Mouse (Mus musculus) testis, postnatal 14 days (tissue): Measurements from ENCODE around the gene Prkcg.

Experiments used
- DNase-seq: peaks from one replicate; pipeline ENCODE4 v3.0.0; 2021; ENCODE audit warnings: low spot score

Gene Prkcg

DNA sequence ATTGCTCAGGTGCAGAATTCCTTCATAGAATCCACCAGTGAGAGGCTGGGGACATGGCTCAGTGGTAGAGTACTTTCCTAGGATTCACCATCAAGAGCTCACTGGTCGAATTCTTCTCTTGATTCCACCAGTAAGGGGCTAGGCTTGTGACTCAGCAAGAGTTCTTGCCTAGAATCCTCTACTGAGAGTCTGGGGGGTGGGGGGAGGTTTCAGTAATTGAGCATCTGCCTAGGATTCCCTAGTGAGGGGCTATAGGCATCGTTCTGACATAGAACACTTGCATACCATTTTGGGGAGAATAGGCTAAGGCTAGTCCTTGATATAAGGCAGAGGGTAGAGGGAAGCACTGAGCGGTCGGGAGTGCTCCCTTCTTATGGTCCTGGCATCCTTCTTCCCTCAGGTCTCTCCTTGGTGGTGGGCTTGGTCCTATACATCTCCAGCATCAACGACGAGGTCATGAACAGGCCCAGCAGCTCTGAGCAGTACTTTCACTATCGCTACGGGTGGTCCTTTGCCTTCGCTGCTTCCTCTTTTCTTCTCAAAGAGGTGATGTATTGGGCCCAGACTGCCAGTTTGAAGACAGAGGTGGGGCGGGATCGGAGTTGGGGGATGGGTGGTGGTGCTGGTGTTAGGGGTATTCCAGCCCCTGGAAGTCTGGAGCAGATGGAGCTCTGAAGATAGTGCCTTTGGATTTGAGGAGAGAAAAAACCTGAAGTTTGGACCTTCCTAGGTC lies 76.7 kb downstream of the Prkcg start:
- DNase-seq = no peak

GRCm38 (mm10) chr7:3366705-3367516 lies 77.9 kb downstream of the Prkcg start:
- DNase-seq = no peak

DNA sequence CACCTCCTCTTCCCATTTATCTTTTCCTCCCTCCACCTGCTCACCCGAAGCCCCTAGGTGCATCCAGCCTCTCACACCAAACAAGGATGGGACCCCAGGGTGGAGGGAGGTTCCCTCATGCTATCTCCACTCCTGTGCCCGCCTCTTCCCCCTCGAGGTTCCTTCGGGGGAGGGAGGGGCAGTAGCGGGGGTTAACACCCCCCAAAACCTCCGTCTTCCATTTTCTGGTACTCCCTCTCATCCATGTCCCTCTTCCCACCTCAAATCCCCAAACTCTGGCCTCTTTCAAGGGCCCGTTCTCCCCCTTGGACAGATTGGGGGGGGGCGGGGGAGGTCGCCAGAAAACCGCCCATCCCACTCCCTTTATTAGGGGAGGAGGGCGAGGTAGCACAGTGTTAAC lies 78.6 kb downstream of the Prkcg start:
- no peak for DNase-seq

DNA sequence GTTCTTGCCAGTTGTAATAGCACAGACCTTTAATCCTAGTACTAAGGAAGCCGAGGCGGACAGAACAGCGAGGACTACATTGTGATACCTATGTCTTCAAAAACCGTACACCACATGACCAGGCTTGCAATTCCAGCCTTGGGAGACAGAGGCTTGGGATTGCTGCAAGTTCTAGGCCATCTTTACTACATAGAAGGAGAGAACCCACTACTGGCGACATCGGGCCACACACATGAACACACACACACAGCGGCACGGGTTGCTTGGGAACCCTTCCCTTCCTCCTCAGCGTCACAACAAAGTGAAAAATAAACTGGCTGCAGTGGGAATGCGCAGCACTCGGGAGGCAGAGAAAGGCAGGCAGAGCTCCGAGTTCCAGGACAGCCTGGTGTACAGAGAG lies 79.3 kb downstream of the Prkcg start:
- no peak for DNase-seq

DNA sequence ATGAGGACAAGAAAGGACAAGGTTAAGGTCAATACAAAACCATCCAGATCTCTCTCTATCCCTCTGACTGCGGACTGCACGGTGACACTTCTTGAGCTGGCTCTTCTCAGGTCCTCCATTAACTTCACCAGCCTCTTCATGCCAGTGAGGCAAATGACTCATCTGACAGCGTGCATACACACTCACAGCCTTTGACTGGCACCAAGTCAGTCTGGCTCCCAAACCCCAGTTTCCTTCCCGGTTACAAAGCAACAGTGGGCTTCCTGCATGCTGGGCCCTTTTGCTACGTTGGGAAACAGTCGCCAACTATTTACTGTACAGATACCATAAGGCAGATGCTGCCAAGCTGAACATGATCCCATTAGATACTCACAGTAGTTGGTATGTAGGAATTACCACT lies 80.2 kb downstream of the Prkcg start:
- no peak for DNase-seq

DNA sequence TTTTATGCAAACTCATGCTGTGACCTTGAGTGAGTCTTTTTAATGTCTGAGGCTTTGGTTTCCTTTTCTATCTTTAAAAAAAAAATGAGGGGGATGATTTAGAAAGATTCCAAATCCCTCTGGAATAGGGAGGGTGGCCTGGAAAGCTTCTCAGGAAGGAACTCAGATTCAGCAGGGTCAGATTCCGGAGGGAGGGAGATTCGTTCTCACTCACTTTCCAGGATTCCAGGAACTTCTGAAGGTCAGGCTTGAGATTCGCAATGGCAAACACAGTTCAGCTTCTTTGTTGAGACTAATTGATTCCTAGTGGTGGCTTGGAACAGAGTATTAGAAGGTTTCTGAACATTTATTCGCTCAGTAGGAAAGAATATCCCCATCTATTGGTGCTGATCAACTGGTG lies 81.4 kb downstream of the Prkcg start:
- no peak for DNase-seq

GRCm38 (mm10) chr7:3372376-3372775 lies 83.4 kb downstream of the Prkcg start:
- DNase-seq = no peak

DNA sequence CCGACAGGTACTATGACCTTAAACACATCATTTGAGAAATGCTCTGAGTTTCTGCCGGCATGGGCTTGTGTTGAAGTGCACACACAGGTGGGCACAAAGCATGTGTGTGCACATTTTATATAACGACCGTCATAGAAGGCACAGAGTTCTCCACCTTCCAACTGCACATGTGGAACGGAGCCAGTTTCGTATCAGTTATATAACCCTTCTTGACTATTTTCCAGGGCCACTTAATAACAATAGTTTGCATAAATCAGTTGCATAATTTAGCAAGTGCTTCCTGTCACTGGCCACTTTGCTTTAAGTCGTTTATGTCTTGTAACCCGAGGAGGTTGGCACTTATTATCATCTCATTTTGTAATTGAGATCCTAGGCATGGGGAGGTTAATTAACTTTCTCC lies 84.8 kb downstream of the Prkcg start:
- DNase-seq = no peak

- peak; percentile 49 for DNase-seq
Measured at GRCm38 (mm10) chr7:3376831-3377230, 87.9 kb downstream of the Prkcg start.
